Mouse (Mus musculus) lung, adult 2 months (tissue): ENCODE data around the gene Erc2. TPM values are rescaled to one million over a fixed set of nuclear protein-coding genes. Genes with fewer than 3 reads are reported as not detected.

Experiments used
- DNase-seq: peaks from one replicate; pipeline ENCODE4 v3.0.0; 2022
- H3K4me1 ChIP-seq: fragments of 200-500 bp; 2 replicates; pipeline ENCODE4 v1.6.1; 2011; ENCODE audit warnings: low read length; ENCODE audit not compliant: control insufficient read depth, insufficient read depth
- H3K4me3 ChIP-seq: fragments of 200-500 bp; replicated peaks from 2 replicates; pipeline ENCODE3; 2011; ENCODE audit warnings: low read depth, mild to moderate bottlenecking, control low read depth, low read length; ENCODE audit errors: extremely low read depth
- CTCF ChIP-seq: fragments of 200-500 bp; IDR thresholded peaks from 2 replicates; pipeline ENCODE4 v1.5.1; 2011; ENCODE audit warnings: mild to moderate bottlenecking, low read length, control low read depth; ENCODE audit not compliant: insufficient read depth
- POLR2A ChIP-seq: fragments of 200-500 bp; IDR thresholded peaks from 2 replicates; pipeline ENCODE4 v1.6.1; 2011; ENCODE audit warnings: low read depth, mild to moderate bottlenecking, control low read depth, low read length, borderline replicate concordance; ENCODE audit errors: extremely low read depth
- WGBS: fragments of 180-500 bp; shearing (Covaris S2); methylation state at CpG from one replicate; pipeline ENCODE4 v1.1.7; 2018; 5-methylcytosine and 5-hydroxymethylcytosine counted together
- polyA plus RNA-seq: library from polyadenylated mRNA; depleted of rRNA; stranded (reverse); fragments of >200 nt; gene quantifications from 2 replicates; pipeline ENCODE4 v1.2.3, GENCODE M21; 2012

The Erc2 gene
- polyA plus RNA-seq, 1 experiment: 1.3 TPM

GRCm38 (mm10) chr14:28441240-28441967 is 819.2 kb downstream of the Erc2 start:
- TF ChIP-seq CTCF (no peak), POLR2A (no peak)
- WGBS: 51% methylated on average over 14 of the region's 14 CpGs
- DNase-seq: no peak

GRCm38 (mm10) chr14:28443254-28443944 is 821.2 kb downstream of the Erc2 start:
- DNase-seq: no peak
- H3K4me1 ChIP-seq: no peaks in the 10 kb centered on the region
- H3K4me3 ChIP-seq: no peak overlapping the region
- 82% methylated on average over 7 of the region's 7 CpGs for WGBS
- TF ChIP-seq CTCF: no peak
- no peak for TF ChIP-seq POLR2A

More at GRCm38 (mm10) chr14:28441240-28441967, 819.2 kb downstream of the Erc2 start:
- no peaks in the 10 kb centered on the region for H3K4me1 ChIP-seq
- H3K4me3 ChIP-seq: no peak overlapping the region

GRCm38 (mm10) chr14:28445737-28446136 is 823.5 kb downstream of the Erc2 start:
- no peak overlapping the region for H3K4me3 ChIP-seq
- DNase-seq: no peak
- TF ChIP-seq POLR2A (no peak), CTCF (no peak)
- WGBS: 61% methylated on average over 6 of the region's 6 CpGs
- no peaks in the 10 kb centered on the region for H3K4me1 ChIP-seq

- peaks cover 3% of the 10 kb centered on the region; the same call in 1 of the 2 replicates for H3K4me1 ChIP-seq
- 73% methylated on average over 9 of the region's 9 CpGs for WGBS
- TF ChIP-seq POLR2A (no peak), CTCF (no peak)
- no peak for DNase-seq
- no peak overlapping the region for H3K4me3 ChIP-seq
Measured at GRCm38 (mm10) chr14:28451771-28452170, 829.5 kb downstream of the Erc2 start.

GRCm38 (mm10) chr14:28456372-28457076 is 834.3 kb downstream of the Erc2 start:
- Histone ChIP-seq H3K4me1 (peaks cover 3% of the 10 kb centered on the region; the same call in 1 of the 2 replicates), H3K4me3 (no peak overlapping the region)
- DNase-seq: no peak
- WGBS: 54% methylated on average over 7 of the region's 7 CpGs
- TF ChIP-seq POLR2A (no peak), CTCF (no peak)

GRCm38 (mm10) chr14:28457428-28457827 is 835.2 kb downstream of the Erc2 start:
- peaks cover 3% of the 10 kb centered on the region; the same call in 1 of the 2 replicates for H3K4me1 ChIP-seq
- 71% methylated on average over 3 of the region's 3 CpGs for WGBS
- TF ChIP-seq POLR2A (no peak), CTCF (no peak)
- no peak for DNase-seq
- no peak overlapping the region for H3K4me3 ChIP-seq

GRCm38 (mm10) chr14:28467956-28468355 is 845.7 kb downstream of the Erc2 start:
- TF ChIP-seq POLR2A: no peak
- no peak for TF ChIP-seq CTCF
- H3K4me1 ChIP-seq: no peaks in the 10 kb centered on the region
- no peak for DNase-seq
- no peak overlapping the region for H3K4me3 ChIP-seq
- WGBS: 52% methylated on average over 5 of the region's 5 CpGs

- no peak overlapping the region for H3K4me3 ChIP-seq
- 53% methylated on average over 4 of the region's 4 CpGs for WGBS
- TF ChIP-seq CTCF: no peak
- no peak for TF ChIP-seq POLR2A
- no peaks in the 10 kb centered on the region for H3K4me1 ChIP-seq
- no peak for DNase-seq
Measured at GRCm38 (mm10) chr14:28469696-28470095, 847.5 kb downstream of the Erc2 start.

GRCm38 (mm10) chr14:28470212-28470611 is 848.0 kb downstream of the Erc2 start:
- no peak for TF ChIP-seq POLR2A
- no peak for TF ChIP-seq CTCF
- H3K4me3 ChIP-seq: no peak overlapping the region
- no peaks in the 10 kb centered on the region for H3K4me1 ChIP-seq
- no peak for DNase-seq
- WGBS: 81% methylated on average over 6 of the region's 6 CpGs
